Mouse (Mus musculus) forebrain, embryonic 14.5 days (tissue): Measurements from ENCODE around the gene Bend5. TPM values are rescaled to one million over a fixed set of nuclear protein-coding genes. Genes with fewer than 3 reads are reported as not detected.
A peak's percentile ranks its signal among the peaks of the same experiment; 100 is the strongest.

ENCODE experiments used
- ATAC-seq: fragments of 200-750 bp; cut with Nextera tagmentation; 2 replicates; pipeline ENCODE4 v1.8.0; 2017; ENCODE audit warnings: mild to moderate bottlenecking, moderate library complexity
- DNase-seq: peaks from one replicate; pipeline ENCODE4 v3.0.0-alpha.2; 2015; ENCODE audit warnings: low spot score
- H3K27ac ChIP-seq: fragments of 300-500 bp; sonication (generic); 2 replicates; pipeline ENCODE4 v1.5.1; 2014; ENCODE audit warnings: low read depth, mild to moderate bottlenecking, control low read depth, low read length, moderate library complexity
- H3K27me3 ChIP-seq: fragments of 300-500 bp; sonication (generic); replicated peaks from 2 replicates; pipeline ENCODE4 v1.6.1; 2014; ENCODE audit warnings: low read length, control low read depth, mixed read lengths; ENCODE audit not compliant: control insufficient read depth, insufficient read depth
- H3K36me3 ChIP-seq: fragments of 300-500 bp; sonication (generic); 2 replicates; pipeline ENCODE4 v1.6.1; 2014; ENCODE audit warnings: low read length, control low read depth; ENCODE audit not compliant: control insufficient read depth, insufficient read depth
- H3K4me1 ChIP-seq: fragments of 300-500 bp; sonication (generic); 2 replicates; pipeline ENCODE4 v1.6.1; 2014; ENCODE audit warnings: antibody characterized with exemption, low read length, control low read depth; ENCODE audit not compliant: control insufficient read depth, insufficient read depth
- H3K4me2 ChIP-seq: fragments of 300-500 bp; sonication (generic); 2 replicates; pipeline ENCODE4 v1.6.1; 2014; ENCODE audit warnings: mild to moderate bottlenecking, control low read depth, low read length
- H3K4me3 ChIP-seq: fragments of 300-500 bp; sonication (generic); 2 replicates; pipeline ENCODE4 v1.5.1; 2014; ENCODE audit warnings: low read depth, low read length, control low read depth
- H3K9ac ChIP-seq: fragments of 300-500 bp; sonication (generic); 2 replicates; pipeline ENCODE4 v1.6.1; 2014; ENCODE audit warnings: mild to moderate bottlenecking, low read length, control low read depth, moderate library complexity
- H3K9me3 ChIP-seq: fragments of 300-500 bp; sonication (generic); replicated peaks from 2 replicates; pipeline ENCODE4 v1.6.1; 2016; ENCODE audit warnings: low read length, control low read depth, mixed read lengths; ENCODE audit not compliant: control insufficient read depth
- WGBS: fragments of 180-500 bp; shearing (Covaris S2); extraction: QIAGEN DNeasy Blood & Tissue Kit; methylation state at CpG from one replicate; pipeline ENCODE4 v1.1.7; 2014; 5-methylcytosine and 5-hydroxymethylcytosine counted together
- polyA plus RNA-seq: library from polyadenylated mRNA; unstranded; fragments of >200 nt; fragmentation: Nextera tagmentation; extraction: Ambion mirVana; gene quantifications from 2 replicates; pipeline ENCODE4 v1.2.1, GENCODE M21; 2014

Bend5 gene
- polyA plus RNA-seq, 1 experiment from 2014 or later = 69.2 TPM

GRCm38 (mm10) chr4:111485189-111485588, 70.4 kb downstream of the Bend5 start:
- 84% methylated on average over 5 of the region's 5 CpGs for WGBS
- H3K27me3 ChIP-seq = no peaks in the 10 kb centered on the region
- ATAC-seq (no peak), DNase-seq (peak; percentile 30)
- no peaks in the 10 kb centered on the region for H3K4me1 ChIP-seq
- H3K9ac ChIP-seq = no peak overlapping the region
- H3K27ac ChIP-seq = no peak overlapping the region
- no peak overlapping the region for H3K4me3 ChIP-seq
- H3K9me3 ChIP-seq = no peaks in the 10 kb centered on the region
- no peak overlapping the region for H3K4me2 ChIP-seq
- no peaks in the 10 kb centered on the region for H3K36me3 ChIP-seq

GRCm38 (mm10) chr4:111486187-111486586, 71.4 kb downstream of the Bend5 start:
- Histone ChIP-seq H3K9me3 (no peaks in the 10 kb centered on the region), H3K36me3 (no peaks in the 10 kb centered on the region), H3K27ac (no peak overlapping the region), H3K27me3 (no peaks in the 10 kb centered on the region), H3K4me3 (no peak overlapping the region), H3K9ac (no peak overlapping the region), H3K4me2 (no peak overlapping the region), H3K4me1 (no peaks in the 10 kb centered on the region)
- ATAC-seq (no peak), DNase-seq (no peak)
- 76% methylated on average over 5 of the region's 5 CpGs for WGBS

- H3K4me1 ChIP-seq = no peaks in the 10 kb centered on the region
- no peak overlapping the region for H3K4me2 ChIP-seq
- H3K27ac ChIP-seq = no peak overlapping the region
- no peaks in the 10 kb centered on the region for H3K27me3 ChIP-seq
- WGBS = 94% methylated on average over 4 of the region's 4 CpGs
- DNase-seq (no peak), ATAC-seq (no peak)
- H3K4me3 ChIP-seq = no peak overlapping the region
- no peaks in the 10 kb centered on the region for H3K9me3 ChIP-seq
- H3K36me3 ChIP-seq = no peaks in the 10 kb centered on the region
- H3K9ac ChIP-seq = no peak overlapping the region
Observed at GRCm38 (mm10) chr4:111487233-111487843, 72.5 kb downstream of the Bend5 start.

GRCm38 (mm10) chr4:111493750-111494404, 79.1 kb downstream of the Bend5 start:
- no peaks in the 10 kb centered on the region for H3K36me3 ChIP-seq
- no peak overlapping the region for H3K4me3 ChIP-seq
- 61% methylated on average over 5 of the region's 5 CpGs for WGBS
- H3K4me2 ChIP-seq = no peak overlapping the region
- H3K9me3 ChIP-seq = no peaks in the 10 kb centered on the region
- H3K9ac ChIP-seq = no peak overlapping the region
- ATAC-seq = no peak
- no peak overlapping the region for H3K27ac ChIP-seq
- H3K4me1 ChIP-seq = no peaks in the 10 kb centered on the region
- H3K27me3 ChIP-seq = no peaks in the 10 kb centered on the region
- DNase-seq = no peak

- peak; percentile 70 for ATAC-seq
- no peaks in the 10 kb centered on the region for H3K36me3 ChIP-seq
- no peaks in the 10 kb centered on the region for H3K27me3 ChIP-seq
- H3K4me2 ChIP-seq = no peak overlapping the region
- no peaks in the 10 kb centered on the region for H3K4me1 ChIP-seq
- WGBS = 16% methylated on average over 2 of the region's 2 CpGs
- H3K4me3 ChIP-seq = no peak overlapping the region
- DNase-seq = peak; percentile 70
- no peaks in the 10 kb centered on the region for H3K9me3 ChIP-seq
- H3K27ac ChIP-seq = no peak overlapping the region
- H3K9ac ChIP-seq = no peak overlapping the region
Observed at GRCm38 (mm10) chr4:111495949-111496348, 81.1 kb downstream of the Bend5 start.

GRCm38 (mm10) chr4:111498751-111499150, 83.9 kb downstream of the Bend5 start:
- H3K27ac ChIP-seq = no peak overlapping the region
- no peak overlapping the region for H3K9ac ChIP-seq
- 50% methylated on average over 3 of the region's 3 CpGs for WGBS
- H3K4me2 ChIP-seq = no peak overlapping the region
- no peaks in the 10 kb centered on the region for H3K27me3 ChIP-seq
- DNase-seq (no peak), ATAC-seq (no peak)
- H3K4me1 ChIP-seq = no peaks in the 10 kb centered on the region
- H3K9me3 ChIP-seq = no peaks in the 10 kb centered on the region
- no peak overlapping the region for H3K4me3 ChIP-seq
- H3K36me3 ChIP-seq = no peaks in the 10 kb centered on the region

- no peaks in the 10 kb centered on the region for H3K27me3 ChIP-seq
- H3K4me2 ChIP-seq = no peak overlapping the region
- DNase-seq = no peak
- no peaks in the 10 kb centered on the region for H3K4me1 ChIP-seq
- no peak overlapping the region for H3K27ac ChIP-seq
- 72% methylated on average over 1 of the region's 1 CpGs for WGBS
- no peak overlapping the region for H3K4me3 ChIP-seq
- H3K9ac ChIP-seq = no peak overlapping the region
- H3K36me3 ChIP-seq = no peaks in the 10 kb centered on the region
- no peak for ATAC-seq
- H3K9me3 ChIP-seq = no peaks in the 10 kb centered on the region
Observed at GRCm38 (mm10) chr4:111501441-111501840, 86.6 kb downstream of the Bend5 start.

GRCm38 (mm10) chr4:111502965-111503727, 88.3 kb downstream of the Bend5 start:
- Histone ChIP-seq H3K4me2 (no peak overlapping the region), H3K4me3 (no peak overlapping the region), H3K9ac (no peak overlapping the region), H3K36me3 (no peaks in the 10 kb centered on the region), H3K9me3 (no peaks in the 10 kb centered on the region), H3K27me3 (no peaks in the 10 kb centered on the region), H3K4me1 (no peaks in the 10 kb centered on the region), H3K27ac (no peak overlapping the region)
- ATAC-seq (no peak), DNase-seq (no peak)
- 79% methylated on average over 5 of the region's 5 CpGs for WGBS

- Histone ChIP-seq H3K4me3 (no peak overlapping the region), H3K4me1 (no peaks in the 10 kb centered on the region), H3K27me3 (no peaks in the 10 kb centered on the region), H3K4me2 (no peak overlapping the region), H3K9ac (no peak overlapping the region), H3K27ac (no peak overlapping the region), H3K9me3 (no peaks in the 10 kb centered on the region), H3K36me3 (no peaks in the 10 kb centered on the region)
- 96% methylated on average over 2 of the region's 2 CpGs for WGBS
- ATAC-seq = no peak
- DNase-seq = no peak
Observed at GRCm38 (mm10) chr4:111504952-111505351, 90.1 kb downstream of the Bend5 start.
